Mouse (Mus musculus): ENCODE measurements around the gene Ezh1. TPM values are rescaled to one million over a fixed set of nuclear protein-coding genes. Genes with fewer than 3 reads are reported as not detected.
A peak's percentile ranks its signal among the peaks of the same experiment; 100 is the strongest.

Ezh1 gene
- polyA plus RNA-seq, 1 experiment = 35.8 TPM

DNA sequence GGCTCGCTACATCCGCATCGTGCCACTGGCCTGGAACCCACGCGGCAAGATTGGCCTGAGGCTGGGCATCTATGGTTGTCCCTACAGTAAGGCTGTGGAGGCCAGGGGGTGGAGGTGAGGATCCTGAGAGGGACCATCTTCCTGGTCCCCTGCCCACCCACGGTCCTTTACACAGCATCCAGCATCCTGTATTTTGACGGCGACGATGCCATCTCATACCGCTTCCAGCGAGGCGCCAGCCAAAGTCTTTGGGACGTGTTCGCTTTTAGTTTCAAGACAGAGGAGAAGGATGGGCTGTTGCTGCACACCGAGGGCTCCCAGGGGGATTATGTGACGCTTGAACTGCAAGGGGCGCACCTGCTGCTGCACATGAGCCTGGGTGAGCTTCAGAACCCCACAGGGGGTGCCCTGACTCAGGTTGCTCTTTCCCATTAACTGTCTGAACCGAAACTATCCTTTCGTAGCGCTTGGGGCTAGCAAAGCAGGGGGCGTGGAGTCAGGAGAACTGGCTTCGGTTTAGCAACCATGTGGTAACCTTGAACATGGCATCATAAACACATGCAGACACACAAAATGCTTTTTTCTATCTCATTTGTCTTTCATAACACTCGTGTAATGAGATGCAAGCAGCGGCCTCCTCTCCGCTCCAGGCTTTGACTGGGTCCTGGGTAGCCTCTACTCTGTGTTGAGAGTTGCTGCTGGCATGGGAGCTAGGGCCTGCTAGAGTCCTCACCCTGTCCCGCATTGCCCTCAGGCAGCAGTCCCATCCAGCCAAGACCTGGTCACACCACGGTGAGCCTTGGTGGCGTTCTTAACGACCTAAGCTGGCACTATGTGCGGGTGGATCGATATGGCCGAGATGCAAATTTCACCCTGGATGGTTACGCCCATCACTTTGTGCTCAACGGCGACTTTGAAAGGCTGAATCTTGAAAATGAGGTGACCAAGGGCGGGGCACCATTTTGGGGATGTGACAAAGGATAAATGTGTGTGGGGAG is 47.9 kb downstream of the Ezh1 start:
- TF ChIP-seq CTCF (IDR thresholded peaks at IDR 0.05; ENCODE audit: control insufficient read depth, insufficient read depth, low read length) (no peak), POLR2A (IDR thresholded peaks at IDR 0.05; ENCODE audit: borderline replicate concordance, control insufficient read depth, low read depth, low read length) (no peak)

GRCm38 (mm10) chr11:101176933-101177773 is 49.1 kb downstream of the Ezh1 start:
- no peak overlapping the region for H3K4me3 ChIP-seq (replicated peaks; ENCODE audit: control insufficient read depth, low read depth, low read length)
- H3K27ac ChIP-seq (ENCODE audit: control insufficient read depth, insufficient read depth, low read depth, low read length, poor library complexity) = no peak overlapping the region
- TF ChIP-seq CTCF (IDR thresholded peaks at IDR 0.05; ENCODE audit: control insufficient read depth, insufficient read depth, low read length) = peak; percentile 63
- no peak for TF ChIP-seq POLR2A (IDR thresholded peaks at IDR 0.05; ENCODE audit: borderline replicate concordance, control insufficient read depth, low read depth, low read length)
- WGBS = 35% methylated on average over 22 of the region's 22 CpGs
- peaks cover 2% of the 10 kb centered on the region; the same call in 1 of the 2 replicates for H3K4me1 ChIP-seq (ENCODE audit: control insufficient read depth, insufficient read depth, low read length)

More for the DNA sequence above, 47.9 kb downstream of the Ezh1 start:
- H3K27ac ChIP-seq (ENCODE audit: control insufficient read depth, insufficient read depth, low read depth, low read length, poor library complexity) = no peak overlapping the region
- 65% methylated on average over 36 of the region's 36 CpGs for WGBS
- no peak overlapping the region for H3K4me3 ChIP-seq (replicated peaks; ENCODE audit: control insufficient read depth, low read depth, low read length)
- H3K4me1 ChIP-seq (ENCODE audit: control insufficient read depth, insufficient read depth, low read length) = no peaks in the 10 kb centered on the region; the same call in 1 of the 2 replicates

DNA sequence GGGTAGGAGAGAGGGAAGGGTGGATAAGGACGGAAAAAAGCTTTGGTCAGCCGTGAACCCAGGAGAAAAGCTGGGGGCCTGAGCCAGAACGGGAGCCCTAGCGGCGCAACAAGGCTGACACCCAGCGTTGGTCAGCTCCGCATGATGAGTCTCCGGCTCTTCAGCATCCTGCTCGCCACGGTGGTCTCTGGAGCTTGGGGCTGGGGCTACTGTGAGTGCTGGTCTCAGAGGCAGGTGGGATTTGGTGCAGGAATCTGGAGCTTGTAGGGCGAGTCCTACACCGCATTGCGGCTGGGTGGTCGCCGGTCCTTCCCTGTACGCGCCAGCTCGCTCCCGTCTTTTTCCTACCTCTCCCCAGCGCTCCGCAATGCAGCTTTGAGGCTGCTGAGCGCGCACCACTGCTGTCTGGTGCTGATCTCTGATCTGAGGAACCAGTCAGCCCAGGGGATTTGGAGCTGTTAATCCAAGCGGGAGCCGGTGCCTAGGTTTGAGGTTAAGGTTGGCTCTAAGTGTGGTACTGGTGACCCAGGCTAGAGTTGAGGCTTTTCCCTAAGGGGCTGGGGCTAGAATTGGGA is 50.1 kb downstream of the Ezh1 start:
- H3K4me3 ChIP-seq (replicated peaks; ENCODE audit: control insufficient read depth, low read depth, low read length) = no peak overlapping the region
- no peak for TF ChIP-seq POLR2A (IDR thresholded peaks at IDR 0.05; ENCODE audit: borderline replicate concordance, control insufficient read depth, low read depth, low read length)
- 0 out of 2 replicates have a peak, but pooled peaks have one; percentile 13 for TF ChIP-seq CTCF (IDR thresholded peaks at IDR 0.05; ENCODE audit: control insufficient read depth, insufficient read depth, low read length)
- H3K4me1 ChIP-seq (ENCODE audit: control insufficient read depth, insufficient read depth, low read length) = peaks cover 2% of the 10 kb centered on the region; the same call in 1 of the 2 replicates
- WGBS = 5% methylated on average over 25 of the region's 25 CpGs
- no peak overlapping the region for H3K27ac ChIP-seq (ENCODE audit: control insufficient read depth, insufficient read depth, low read depth, low read length, poor library complexity)

DNA sequence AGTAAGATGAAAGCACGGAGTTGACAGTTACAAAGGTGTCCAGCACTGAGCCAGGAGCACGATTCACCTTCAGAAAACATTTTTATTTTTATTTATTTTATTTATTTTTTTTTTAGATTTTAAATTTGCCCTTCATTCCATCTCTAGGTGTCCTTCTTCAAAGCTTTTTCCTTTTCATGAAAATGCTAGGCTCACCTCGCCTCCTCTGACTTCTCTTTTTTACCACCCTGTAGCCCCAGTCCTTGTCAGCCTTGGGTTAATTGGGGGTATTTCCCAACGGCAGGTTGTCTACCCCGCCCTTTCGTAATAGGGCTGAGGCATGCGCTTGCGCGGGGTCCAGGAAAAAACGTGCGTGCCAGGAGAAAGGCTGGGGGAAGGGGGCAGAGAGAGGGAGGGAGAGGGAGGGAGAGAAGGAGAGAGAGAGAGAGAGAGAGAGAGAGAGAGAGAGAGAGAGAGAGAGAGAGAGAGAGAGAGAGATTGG is 50.6 kb downstream of the Ezh1 start:
- H3K4me3 ChIP-seq (replicated peaks; ENCODE audit: control insufficient read depth, low read depth, low read length) = no peak overlapping the region
- TF ChIP-seq CTCF (IDR thresholded peaks at IDR 0.05; ENCODE audit: control insufficient read depth, insufficient read depth, low read length) (no peak), POLR2A (IDR thresholded peaks at IDR 0.05; ENCODE audit: borderline replicate concordance, control insufficient read depth, low read depth, low read length) (no peak)
- no peak overlapping the region for H3K27ac ChIP-seq (ENCODE audit: control insufficient read depth, insufficient read depth, low read depth, low read length, poor library complexity)
- H3K4me1 ChIP-seq (ENCODE audit: control insufficient read depth, insufficient read depth, low read length) = peaks cover 2% of the 10 kb centered on the region; the same call in 1 of the 2 replicates
- 4% methylated on average over 11 of the region's 11 CpGs for WGBS

- TF ChIP-seq POLR2A (IDR thresholded peaks at IDR 0.05; ENCODE audit: borderline replicate concordance, control insufficient read depth, low read depth, low read length) (no peak), CTCF (IDR thresholded peaks at IDR 0.05; ENCODE audit: control insufficient read depth, insufficient read depth, low read length) (no peak)
- Histone ChIP-seq H3K4me3 (replicated peaks; ENCODE audit: control insufficient read depth, low read depth, low read length) (no peak within 1 kb of the TSS), H3K27ac (ENCODE audit: control insufficient read depth, insufficient read depth, low read depth, low read length, poor library complexity) (no peak within 1 kb of the TSS), H3K4me1 (ENCODE audit: control insufficient read depth, insufficient read depth, low read length) (peaks cover 2% of the 10 kb centered on the region; the same call in 1 of the 2 replicates)
- WGBS = 14% methylated on average over 14 of the region's 14 CpGs
Measured at GRCm38 (mm10) chr11:101174851-101175628, 51.2 kb downstream of the Ezh1 start, which contains the start of gene Ccr10. Gene Ccr10, minus strand, starts transcription at chr11:101175443.

- WGBS = 30% methylated on average over 9 of the region's 9 CpGs
- no peak overlapping the region for H3K27ac ChIP-seq (ENCODE audit: control insufficient read depth, insufficient read depth, low read depth, low read length, poor library complexity)
- TF ChIP-seq POLR2A (IDR thresholded peaks at IDR 0.05; ENCODE audit: borderline replicate concordance, control insufficient read depth, low read depth, low read length) (no peak), CTCF (IDR thresholded peaks at IDR 0.05; ENCODE audit: control insufficient read depth, insufficient read depth, low read length) (no peak)
- peaks cover 2% of the 10 kb centered on the region; the same call in 1 of the 2 replicates for H3K4me1 ChIP-seq (ENCODE audit: control insufficient read depth, insufficient read depth, low read length)
- H3K4me3 ChIP-seq (replicated peaks; ENCODE audit: control insufficient read depth, low read depth, low read length) = no peak overlapping the region
Measured at GRCm38 (mm10) chr11:101174389-101174745, 51.9 kb downstream of the Ezh1 start.

Measured in bone marrow, adult 2 months (tissue).